Mouse (Mus musculus): Measurements from ENCODE around the gene Ssc4d.
A peak's percentile ranks its signal among the peaks of the same experiment; 100 is the strongest.

The Ssc4d gene

GRCm38 (mm10) chr5:135945916-135946408 lies 28.4 kb downstream of the Ssc4d start:
- no peak for DNase-seq (ENCODE audit: extremely low spot score, low read depth, low spot score)

- DNase-seq (ENCODE audit: extremely low spot score, low read depth, low spot score), result no peak
Measured at GRCm38 (mm10) chr5:135942710-135943109, 31.6 kb downstream of the Ssc4d start.

GRCm38 (mm10) chr5:135940587-135940986 lies 33.7 kb downstream of the Ssc4d start:
- DNase-seq (ENCODE audit: extremely low spot score, low read depth, low spot score), result no peak

GRCm38 (mm10) chr5:135935641-135936190 lies 38.6 kb downstream of the Ssc4d start:
- no peak for DNase-seq (ENCODE audit: extremely low spot score, low read depth, low spot score)

GRCm38 (mm10) chr5:135935176-135935523 lies 39.2 kb downstream of the Ssc4d start:
- DNase-seq (ENCODE audit: extremely low spot score, low read depth, low spot score), result no peak

GRCm38 (mm10) chr5:135934481-135935175 lies 39.7 kb downstream of the Ssc4d start, which contains the start of gene Ywhag:
TSS of gene Ywhag (minus strand) at chr5:135934616.
- peak; percentile 94 for DNase-seq (ENCODE audit: extremely low spot score, low read depth, low spot score)

GRCm38 (mm10) chr5:135933900-135934441 lies 40.4 kb downstream of the Ssc4d start:
- DNase-seq (ENCODE audit: extremely low spot score, low read depth, low spot score), result peak; percentile 24

GRCm38 (mm10) chr5:135933222-135933899 lies 41.0 kb downstream of the Ssc4d start:
- no peak for DNase-seq (ENCODE audit: extremely low spot score, low read depth, low spot score)

- no peak for DNase-seq (ENCODE audit: extremely low spot score, low read depth, low spot score)
Measured at GRCm38 (mm10) chr5:135932359-135932758, 42.0 kb downstream of the Ssc4d start.

GRCm38 (mm10) chr5:135931526-135931925 lies 42.8 kb downstream of the Ssc4d start:
- DNase-seq (ENCODE audit: extremely low spot score, low read depth, low spot score), result no peak

- no peak for DNase-seq (ENCODE audit: extremely low spot score, low read depth, low spot score)
Measured at GRCm38 (mm10) chr5:135929685-135930424, 44.5 kb downstream of the Ssc4d start.

GRCm38 (mm10) chr5:135923901-135924300 lies 50.4 kb downstream of the Ssc4d start:
- no peak for DNase-seq (ENCODE audit: extremely low spot score, low read depth, low spot score)

GRCm38 (mm10) chr5:135919902-135920301 lies 54.4 kb downstream of the Ssc4d start:
- no peak for DNase-seq (ENCODE audit: extremely low spot score, low read depth, low spot score)

- DNase-seq (ENCODE audit: extremely low spot score, low read depth, low spot score), result no peak
Measured at GRCm38 (mm10) chr5:135918593-135918992, 55.7 kb downstream of the Ssc4d start.

GRCm38 (mm10) chr5:135918059-135918437 lies 56.3 kb downstream of the Ssc4d start:
- DNase-seq (ENCODE audit: extremely low spot score, low read depth, low spot score), result no peak

- DNase-seq (ENCODE audit: extremely low spot score, low read depth, low spot score), result no peak
Measured at GRCm38 (mm10) chr5:135917327-135918058, 56.8 kb downstream of the Ssc4d start.

- DNase-seq (ENCODE audit: extremely low spot score, low read depth, low spot score), result no peak
Measured at GRCm38 (mm10) chr5:135916601-135917000, 57.7 kb downstream of the Ssc4d start.

- DNase-seq (ENCODE audit: extremely low spot score, low read depth, low spot score), result no peak
Measured at GRCm38 (mm10) chr5:135916051-135916565, 58.2 kb downstream of the Ssc4d start.

- no peak for DNase-seq (ENCODE audit: extremely low spot score, low read depth, low spot score)
Measured at GRCm38 (mm10) chr5:135914156-135914555, 60.2 kb downstream of the Ssc4d start.

GRCm38 (mm10) chr5:135913201-135913600 lies 61.1 kb downstream of the Ssc4d start:
- no peak for DNase-seq (ENCODE audit: extremely low spot score, low read depth, low spot score)
